Mouse (Mus musculus): Measurements from ENCODE around the gene Sgms1. TPM values are rescaled to one million over a fixed set of nuclear protein-coding genes. Genes with fewer than 3 reads are reported as not detected.
"Not testable (repeated sequence)": the region's sequence is repeated elsewhere in the genome, so short reads cannot be mapped to it uniquely, and the experiment has no call there.

The Sgms1 gene
- total RNA-seq, 4 experiments from 2014 or later: 48.4 to 62.8 (median 50.8) TPM

- DNase-seq (ENCODE audit: low spot score): no peak
Measured at GRCm38 (mm10) chr19:32087736-32088470, 301.6 kb downstream of the Sgms1 start.

GRCm38 (mm10) chr19:32084813-32085212, 304.7 kb downstream of the Sgms1 start:
- DNase-seq (ENCODE audit: low spot score): not testable (repeated sequence)

Other genes with a start within 250 kb of the Sgms1 start
- gene Rpl9-ps6, start 76.9 kb upstream of the Sgms1 start, total RNA-seq (2022): 10 to 100 TPM; 14.3 to 25.0 (median 19.3) TPM
- gene Minpp1, start 96.1 kb upstream of the Sgms1 start, total RNA-seq (2022): 10 to 100 TPM; 13.9 to 15.8 (median 15.3) TPM
- gene Papss2, start 206.1 kb upstream of the Sgms1 start, total RNA-seq (2022): 10 to 100 TPM; 12.5 to 19.5 (median 15.6) TPM